Mouse (Mus musculus): ENCODE data around the gene 4921504E06Rik.

Gene 4921504E06Rik

DNA sequence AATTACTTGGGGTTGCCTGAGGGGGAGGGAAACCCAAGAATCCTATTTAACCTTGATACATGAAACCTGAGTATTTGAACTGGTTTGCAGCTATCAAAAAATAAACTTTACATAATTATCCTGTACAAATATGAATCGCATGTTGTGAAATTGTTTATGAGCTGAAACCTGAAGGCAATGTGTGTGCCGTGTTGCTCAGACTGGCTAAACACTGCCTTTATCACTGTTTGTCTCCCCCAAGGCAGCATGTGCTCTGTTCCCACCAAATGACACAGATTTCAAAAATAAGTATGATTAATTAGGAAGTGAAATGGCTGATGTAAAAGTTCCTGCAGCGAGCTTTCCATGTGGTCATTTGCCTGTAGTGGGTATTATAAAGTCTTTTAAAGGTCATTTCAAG is 63.5 kb downstream of the 4921504E06Rik start:
- WGBS, result 92% methylated on average over 3 of the region's 3 CpGs

DNA sequence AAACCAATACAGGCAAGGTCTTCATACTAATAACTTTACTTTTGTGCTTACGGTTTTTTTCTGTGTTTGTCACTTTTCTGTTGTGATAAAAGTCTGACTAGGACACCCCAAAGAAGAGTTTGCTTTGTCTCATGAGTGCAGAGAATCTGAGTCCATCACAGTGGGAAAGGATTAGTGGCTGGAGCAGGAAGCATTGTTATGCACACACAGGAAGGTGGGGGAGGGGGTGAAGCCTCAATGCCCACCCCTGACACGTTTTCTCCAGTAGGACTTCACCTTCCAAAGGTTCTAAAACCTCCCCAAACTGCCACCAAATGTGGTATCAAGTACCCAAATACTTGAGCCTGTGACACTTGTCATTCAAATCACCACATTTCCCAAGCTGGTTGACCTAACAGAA is 91.8 kb downstream of the 4921504E06Rik start:
- 45% methylated on average over 2 of the region's 2 CpGs for WGBS

DNA sequence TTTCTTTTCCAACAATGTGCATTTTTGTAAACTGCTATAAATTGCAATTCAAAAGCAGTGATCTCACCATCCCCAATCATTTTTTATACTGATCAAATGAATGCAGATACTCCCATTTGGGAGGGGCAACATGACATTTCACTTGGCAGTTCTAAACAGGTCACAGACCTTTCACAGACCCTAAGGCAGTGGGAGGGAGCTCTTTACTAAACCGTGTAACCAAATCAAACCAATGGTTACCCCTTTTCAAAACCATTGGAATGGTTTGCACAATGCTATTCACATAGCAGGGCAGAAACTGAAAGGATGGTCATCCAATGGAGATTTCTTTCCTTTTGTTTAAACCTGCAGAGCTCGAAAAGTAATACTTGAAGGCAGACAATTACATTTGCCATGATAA is 94.9 kb downstream of the 4921504E06Rik start:
- WGBS, result 65% methylated on average over 2 of the region's 2 CpGs

- WGBS, result 10% methylated on average over 10 of the region's 10 CpGs
Observed at GRCm38 (mm10) chr2:19455857-19456482, 97.7 kb downstream of the 4921504E06Rik start.

GRCm38 (mm10) chr2:19455228-19455627 is 98.5 kb downstream of the 4921504E06Rik start:
- WGBS, result 4% methylated on average over 5 of the region's 5 CpGs

GRCm38 (mm10) chr2:19452531-19453055 is 101.1 kb downstream of the 4921504E06Rik start:
- under 1% methylated on average over 19 of the region's 19 CpGs for WGBS

GRCm38 (mm10) chr2:19449308-19449707 is 104.4 kb downstream of the 4921504E06Rik start:
- WGBS, result 49% methylated on average over 4 of the region's 4 CpGs

- 3% methylated on average over 31 of the region's 31 CpGs for WGBS
Observed at GRCm38 (mm10) chr2:19448042-19448700, 105.5 kb downstream of the 4921504E06Rik start.

DNA sequence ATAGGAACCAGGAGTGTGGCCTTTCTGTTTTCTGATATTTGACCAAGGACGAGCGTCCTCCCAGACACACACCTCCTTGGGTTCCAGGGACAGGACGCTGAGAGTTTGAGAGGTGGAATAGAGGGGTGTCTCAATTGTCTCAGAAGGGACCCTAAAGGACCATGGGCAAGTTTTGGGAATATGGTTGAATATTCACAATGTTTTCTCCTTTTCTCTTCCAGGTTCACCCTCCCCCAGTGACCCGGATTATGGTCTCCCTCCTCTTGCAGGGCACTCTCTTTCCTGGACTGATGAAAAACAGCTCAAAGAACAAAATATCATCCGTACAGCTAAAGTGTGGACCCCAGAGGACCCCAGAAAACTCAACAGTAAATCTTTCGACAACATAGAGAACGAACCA is 107.0 kb downstream of the 4921504E06Rik start:
- 6% methylated on average over 7 of the region's 7 CpGs for WGBS

DNA sequence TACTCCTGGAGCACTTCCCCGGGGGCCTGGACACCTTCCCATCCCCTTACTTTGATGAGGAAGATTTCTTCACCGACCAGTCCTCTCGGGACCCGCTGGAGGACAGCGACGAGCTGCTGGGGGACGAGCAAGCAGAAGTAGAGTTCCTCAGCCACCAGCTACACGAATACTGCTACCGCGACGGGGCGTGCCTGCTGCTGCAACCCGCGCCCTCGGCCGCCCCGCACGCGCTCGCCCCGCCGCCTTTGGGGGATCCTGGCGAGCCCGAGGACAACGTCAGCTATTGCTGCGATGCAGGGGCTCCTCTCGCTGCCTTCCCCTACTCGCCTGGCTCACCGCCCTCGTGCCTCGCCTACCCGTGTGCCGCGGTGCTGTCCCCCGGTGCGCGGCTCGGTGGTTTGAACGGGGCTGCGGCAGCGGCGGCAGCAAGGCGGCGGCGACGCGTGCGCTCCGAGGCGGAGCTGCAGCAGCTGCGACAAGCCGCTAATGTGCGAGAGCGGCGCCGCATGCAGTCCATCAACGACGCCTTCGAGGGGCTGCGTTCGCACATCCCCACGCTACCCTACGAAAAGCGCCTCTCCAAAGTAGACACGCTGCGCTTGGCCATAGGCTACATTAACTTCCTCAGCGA is 107.7 kb downstream of the 4921504E06Rik start:
- WGBS, result 2% methylated on average over 67 of the region's 67 CpGs

GRCm38 (mm10) chr2:19444931-19445831 is 108.5 kb downstream of the 4921504E06Rik start, which contains the start of gene Ptf1a:
Gene Ptf1a (plus strand): TSS chr2:19445663.
- 1% methylated on average over 53 of the region's 53 CpGs for WGBS

DNA sequence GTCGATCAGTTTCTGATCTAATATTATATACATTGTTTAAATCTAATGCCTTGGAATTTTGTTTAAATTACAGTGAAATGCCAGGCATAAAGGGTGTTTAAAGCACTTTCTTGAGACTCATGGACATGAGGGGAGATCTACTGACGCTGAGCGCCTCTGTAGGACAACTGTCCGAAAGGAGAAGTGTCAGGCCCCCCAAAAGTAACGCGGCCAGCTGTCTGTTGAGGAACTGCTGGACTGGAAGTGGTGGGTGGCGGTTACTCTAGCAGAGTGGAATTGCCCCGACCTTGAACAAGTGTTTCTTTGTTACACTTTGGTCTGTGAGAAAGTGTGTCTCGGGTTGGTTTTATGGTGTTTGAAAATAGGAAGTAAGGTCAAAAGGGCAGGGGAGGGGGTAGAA is 109.4 kb downstream of the 4921504E06Rik start:
- 13% methylated on average over 9 of the region's 9 CpGs for WGBS

- WGBS, result 8% methylated on average over 41 of the region's 41 CpGs
Observed at GRCm38 (mm10) chr2:19431614-19432323, 121.9 kb downstream of the 4921504E06Rik start.

DNA sequence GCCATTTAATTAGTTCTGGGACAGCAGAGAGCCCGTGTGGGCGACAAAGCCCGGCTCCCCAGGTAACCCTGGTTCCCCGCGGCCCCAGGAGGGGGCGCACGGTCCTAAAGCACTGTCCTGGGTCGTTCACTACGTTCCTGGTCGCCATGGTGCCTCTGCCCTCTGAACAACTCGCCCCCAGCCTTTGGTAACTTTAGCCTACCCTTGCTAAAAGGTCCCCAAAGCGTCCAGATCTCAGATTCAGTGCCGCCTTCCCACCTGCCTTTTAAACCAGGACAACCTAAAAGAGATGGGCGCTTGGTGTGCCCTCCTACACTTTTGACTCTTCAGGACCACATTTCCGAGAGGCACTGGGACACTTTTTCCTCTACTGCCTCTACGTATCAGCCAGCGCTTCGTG is 122.5 kb downstream of the 4921504E06Rik start:
- 4% methylated on average over 18 of the region's 18 CpGs for WGBS

DNA sequence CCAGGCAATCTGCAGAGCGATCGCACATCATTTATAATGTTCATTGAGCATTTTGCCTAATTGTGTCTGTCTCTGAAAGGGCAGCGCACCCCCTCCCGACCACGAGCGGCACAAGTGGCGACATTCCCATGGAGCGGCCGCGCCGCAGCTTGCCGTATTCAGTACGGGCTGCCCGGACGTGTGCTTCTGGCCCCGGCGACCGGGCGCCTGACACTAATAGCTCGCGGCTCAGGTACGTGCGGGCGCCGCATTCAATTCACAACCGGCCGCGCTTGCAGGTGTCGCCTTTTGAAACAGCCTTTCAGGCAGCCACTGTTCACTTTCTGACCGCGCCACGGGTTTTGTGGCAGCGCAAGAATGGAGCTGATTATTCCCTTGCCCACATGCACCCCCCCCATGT is 123.0 kb downstream of the 4921504E06Rik start:
- 1% methylated on average over 33 of the region's 33 CpGs for WGBS

DNA sequence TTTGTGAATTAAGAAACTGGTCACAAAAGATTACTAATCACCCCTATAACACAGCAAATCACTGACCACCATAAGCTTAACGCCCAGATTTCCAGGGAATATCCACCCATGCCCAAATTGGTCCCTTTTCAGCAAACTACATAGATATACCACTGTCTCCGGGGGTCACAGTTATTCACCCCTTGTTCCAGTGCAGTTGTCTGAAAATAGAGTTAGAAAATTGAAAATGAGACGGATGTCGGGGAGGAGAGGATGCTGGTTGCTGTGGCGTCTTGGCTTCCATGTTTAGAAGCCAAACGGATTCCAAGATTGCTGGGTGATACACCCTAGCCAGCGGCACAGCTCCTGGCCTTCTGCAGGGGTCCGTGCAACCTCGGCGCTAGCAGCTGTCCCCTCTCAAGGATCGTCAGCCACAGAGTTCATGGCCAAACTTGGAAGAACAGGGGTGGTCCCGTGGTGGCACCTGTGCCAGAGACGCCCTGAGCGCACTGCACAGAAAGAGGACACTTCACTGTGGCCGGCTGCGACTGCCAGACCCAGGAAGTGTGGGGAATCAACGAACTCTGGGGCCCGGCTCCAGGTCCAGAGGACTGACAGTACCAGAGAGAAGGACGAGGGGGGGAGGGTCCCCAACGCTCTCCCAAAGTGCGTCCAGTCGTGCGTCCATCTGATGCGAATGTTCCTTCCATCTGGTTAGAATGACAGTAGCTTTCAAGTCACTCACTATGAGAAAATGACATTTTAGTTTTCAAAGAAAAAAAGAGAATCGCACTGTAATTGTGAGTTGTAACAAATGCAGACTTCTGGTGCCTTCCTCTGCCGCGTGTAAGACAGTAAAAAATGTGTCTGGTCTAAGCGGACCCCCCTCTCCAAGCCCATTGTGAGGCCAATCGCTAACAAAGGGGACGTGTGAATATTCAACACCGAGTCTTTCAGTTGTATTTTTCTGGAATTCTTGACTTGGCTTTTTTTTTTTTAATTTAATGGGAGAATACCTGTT is 123.7 kb downstream of the 4921504E06Rik start:
- WGBS, result 5% methylated on average over 31 of the region's 31 CpGs

DNA sequence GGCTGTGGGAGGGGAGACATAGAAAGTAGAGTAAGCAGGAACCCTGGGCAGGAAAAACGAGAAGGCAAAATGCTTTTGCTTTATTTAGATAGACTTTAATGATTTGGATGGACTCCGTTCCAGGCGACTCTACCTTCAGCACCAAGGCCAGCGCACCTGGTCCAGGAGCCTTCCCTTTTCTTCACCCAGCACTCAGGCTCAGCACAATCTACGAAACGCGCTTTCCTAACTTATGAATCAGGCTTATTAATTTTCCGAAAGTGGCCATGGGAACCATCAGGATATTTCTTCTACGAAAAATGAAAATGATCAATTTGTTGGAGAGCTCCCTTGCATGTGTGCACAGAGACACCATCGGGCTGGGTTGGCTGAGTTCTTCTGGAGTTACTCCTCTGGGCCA is 124.7 kb downstream of the 4921504E06Rik start:
- WGBS, result 26% methylated on average over 10 of the region's 10 CpGs

DNA sequence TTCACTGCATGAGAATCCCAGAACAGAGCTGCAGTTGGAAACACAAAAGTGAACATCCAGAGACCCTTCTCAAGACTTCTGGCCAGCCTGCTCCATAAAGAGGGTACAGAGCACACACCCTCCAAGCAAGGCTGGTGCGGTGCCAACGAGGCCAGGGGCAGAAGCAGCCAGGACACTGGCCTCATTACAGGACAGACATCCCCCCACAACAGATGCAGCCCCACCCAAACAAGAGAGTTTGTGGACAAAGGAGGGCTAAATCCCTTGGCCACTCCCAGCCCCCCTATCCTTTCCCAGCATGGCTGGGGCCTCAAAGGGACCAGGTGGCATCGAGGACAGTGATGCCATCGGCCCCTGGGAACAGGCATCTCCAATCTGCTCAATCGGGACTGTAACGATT is 130.6 kb downstream of the 4921504E06Rik start:
- 62% methylated on average over 6 of the region's 6 CpGs for WGBS

GRCm38 (mm10) chr2:19419686-19420345 is 133.9 kb downstream of the 4921504E06Rik start:
- 86% methylated on average over 1 of the region's 1 CpGs for WGBS

Measured in cerebral cortex, adult 2 months (tissue).